Mouse (Mus musculus) embryo, embryonic 9.5 days (tissue): ENCODE data around the gene Rnaseh2a.

Source experiments
- DNase-seq: peaks from one replicate; pipeline ENCODE4 v3.0.0-alpha.2; 2017; ENCODE audit errors: extremely low spot score

Rnaseh2a gene

GRCm38 (mm10) chr8:84984294-84985048 is 14.9 kb upstream of the Rnaseh2a start:
- peak; percentile 42 for DNase-seq

GRCm38 (mm10) chr8:84982499-84983011 is 13.0 kb upstream of the Rnaseh2a start:
- DNase-seq, result no peak

- no peak for DNase-seq
Observed at GRCm38 (mm10) chr8:84981644-84982498, 12.3 kb upstream of the Rnaseh2a start.

- DNase-seq, result no peak
Observed at GRCm38 (mm10) chr8:84980622-84981358, 11.2 kb upstream of the Rnaseh2a start.

DNA sequence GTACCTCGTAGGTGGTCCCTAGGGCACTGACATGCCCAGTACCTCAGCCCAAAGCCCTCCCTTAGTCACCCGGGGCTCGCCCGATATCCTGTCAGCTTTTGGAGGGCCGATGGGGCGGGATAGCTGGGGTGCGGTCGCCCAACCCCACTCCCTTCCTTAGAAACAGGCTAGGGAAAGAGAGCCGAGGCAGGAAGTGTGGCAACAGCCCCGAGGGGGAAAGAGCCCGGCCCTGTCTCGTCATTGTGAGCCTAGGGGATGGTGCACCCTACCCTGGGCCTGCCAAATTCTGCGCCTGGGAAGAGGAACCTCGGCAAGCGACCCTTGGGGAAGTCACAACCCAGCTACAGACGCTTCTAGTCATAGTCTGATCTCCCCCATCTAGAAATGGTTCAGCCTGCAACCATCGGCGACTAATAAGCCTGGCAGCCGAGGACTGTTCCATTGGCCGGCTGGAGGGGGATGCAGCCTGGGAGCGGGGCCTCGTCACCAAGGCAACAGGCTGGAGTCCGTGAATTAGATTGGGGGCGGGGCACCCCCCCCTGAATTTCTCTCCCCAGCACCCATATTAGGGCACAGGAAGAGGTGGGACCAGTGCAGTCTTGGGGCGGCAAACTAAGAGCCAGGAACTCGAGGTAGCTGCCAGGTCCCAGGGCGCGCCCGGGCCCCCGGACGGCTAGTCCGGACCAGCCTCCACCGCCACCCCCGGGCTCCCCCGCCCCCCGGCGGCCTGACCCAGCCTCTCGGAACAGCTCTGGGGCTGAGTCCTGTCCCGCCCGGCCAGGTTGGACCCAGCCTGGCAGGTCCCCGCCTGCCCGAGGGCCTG is 10.2 kb upstream of the Rnaseh2a start:
- peak; percentile 88 for DNase-seq

DNA sequence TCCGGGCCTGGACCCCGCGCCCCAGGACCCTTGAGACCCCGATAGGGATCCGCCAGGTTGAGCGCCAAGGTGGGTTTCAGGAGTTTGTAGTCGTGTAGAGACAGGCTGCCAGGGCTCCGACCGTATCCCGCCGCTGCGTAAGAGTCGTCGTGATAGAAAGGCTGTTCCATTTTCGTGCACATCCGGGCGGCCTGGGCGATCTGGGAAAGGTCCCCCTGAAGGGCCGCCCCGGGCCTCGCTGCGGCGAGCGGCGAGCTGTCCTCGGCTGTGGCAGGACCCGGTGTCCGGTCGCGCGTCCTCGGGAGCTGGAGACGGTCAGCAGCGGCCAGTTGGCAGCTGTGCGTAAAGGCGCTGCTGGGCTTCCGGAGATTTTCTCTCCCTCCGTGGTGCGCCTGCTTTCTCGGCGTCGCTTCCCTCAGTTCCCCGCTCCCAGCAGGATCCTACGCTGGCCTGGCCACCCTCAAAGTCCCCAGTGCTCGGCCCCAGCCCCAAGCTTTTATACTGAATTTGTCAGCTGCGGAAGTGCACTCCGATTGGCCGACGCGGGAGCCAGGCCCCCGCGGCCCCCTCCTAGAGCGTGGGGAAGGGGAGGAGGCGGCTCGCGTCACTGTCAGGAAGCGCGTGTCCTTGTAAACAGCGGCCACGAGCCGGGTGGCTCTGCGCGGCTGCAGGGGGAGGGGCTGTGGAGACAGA is 8.8 kb upstream of the Rnaseh2a start, which contains the start of gene Junb:
Gene Junb (minus strand): TSS at position 471 of the 693 bp plus-strand sequence.
- DNase-seq, result peak; percentile 86

DNA sequence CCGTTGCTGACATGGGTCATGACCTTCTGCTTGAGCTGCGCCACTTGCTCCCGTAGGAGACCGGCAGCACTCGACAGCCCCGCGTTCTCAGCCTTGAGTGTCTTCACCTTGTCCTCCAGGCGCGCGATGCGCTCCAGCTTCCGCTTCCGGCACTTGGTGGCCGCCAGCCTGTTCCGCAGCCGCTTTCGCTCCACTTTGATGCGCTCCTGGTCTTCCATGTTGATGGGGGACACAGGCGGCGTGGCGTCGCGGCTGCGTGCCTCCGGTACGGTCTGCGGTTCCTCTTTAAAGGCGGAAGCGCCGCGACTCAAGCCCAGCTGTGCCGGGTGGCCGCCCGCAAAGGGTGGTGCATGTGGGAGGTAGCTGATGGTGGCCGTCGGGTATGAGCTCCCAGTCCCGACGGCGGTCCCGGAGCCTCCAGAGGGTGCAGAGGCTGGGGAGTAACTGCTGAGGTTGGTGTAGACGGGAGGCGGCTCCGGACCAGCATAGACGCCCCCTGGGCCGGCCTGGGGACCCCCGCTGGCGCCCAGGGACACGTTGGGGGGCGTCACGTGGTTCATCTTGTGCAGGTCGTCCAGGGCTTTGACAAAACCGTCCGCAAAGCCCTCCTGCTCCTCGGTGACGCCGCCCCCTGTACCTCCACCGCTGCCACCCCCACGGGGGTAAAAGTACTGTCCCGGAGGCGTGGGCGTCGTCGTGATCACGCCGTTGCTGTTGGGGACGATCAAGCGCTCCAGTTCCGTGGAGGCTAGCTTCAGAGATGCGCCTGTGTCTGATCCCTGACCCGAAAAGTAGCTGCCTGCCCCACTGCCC is 8.1 kb upstream of the Rnaseh2a start:
- peak; percentile 65 for DNase-seq

DNA sequence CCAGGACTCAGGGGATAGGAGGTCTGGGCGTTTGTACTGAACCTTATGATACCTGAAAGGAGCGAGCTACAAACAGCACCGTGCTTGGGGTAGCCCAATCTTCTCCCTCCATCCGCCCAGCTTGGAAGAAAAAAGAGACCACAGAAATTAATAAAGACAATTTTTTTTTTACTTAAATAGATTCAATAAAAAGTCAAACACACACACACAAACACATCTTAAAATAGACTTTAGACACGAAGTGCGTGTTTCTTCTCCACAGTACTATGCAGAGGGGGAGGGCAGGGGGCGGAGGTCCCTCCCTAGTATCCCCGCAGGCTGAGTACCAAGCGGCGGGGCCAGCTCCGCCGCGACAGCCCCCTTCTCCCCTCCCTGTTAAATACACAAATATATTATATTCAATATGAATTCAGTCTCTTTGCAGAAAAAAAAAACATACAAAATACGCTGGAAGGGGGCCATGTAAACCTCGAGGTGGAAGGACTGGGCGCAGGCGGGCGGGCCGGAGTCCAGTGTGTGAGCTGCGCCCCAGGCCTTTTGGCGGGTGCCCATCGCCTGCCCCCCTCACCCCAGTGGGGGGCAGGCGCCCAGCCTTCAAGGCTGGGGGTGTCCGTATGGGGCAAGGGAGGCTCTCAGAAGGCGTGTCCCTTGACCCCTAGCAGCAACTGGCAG is 7.3 kb upstream of the Rnaseh2a start:
- no peak for DNase-seq

- peak; percentile 96 for DNase-seq
Observed at GRCm38 (mm10) chr8:84976031-84976762, 6.6 kb upstream of the Rnaseh2a start.

DNA sequence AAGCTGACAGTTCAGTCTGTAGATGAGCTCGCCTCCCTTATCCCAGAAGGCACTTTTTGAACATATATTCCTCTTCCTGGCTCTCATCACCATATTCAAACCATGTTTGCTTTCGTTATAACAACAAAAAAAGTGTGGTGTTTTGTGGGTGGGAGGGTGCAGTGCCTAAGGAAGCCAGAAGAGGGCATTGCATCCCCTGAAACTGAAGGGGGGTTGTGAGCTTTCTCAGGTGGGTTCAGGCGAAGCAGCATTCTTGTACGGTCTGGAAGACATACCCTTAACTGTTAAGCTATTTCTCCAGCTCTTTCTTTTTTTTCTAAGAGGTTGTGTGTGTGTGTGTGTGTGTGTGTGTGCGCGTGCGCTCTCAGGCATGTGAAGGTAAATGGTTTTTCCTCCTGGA is 5.9 kb upstream of the Rnaseh2a start:
- peak; percentile 66 for DNase-seq

DNA sequence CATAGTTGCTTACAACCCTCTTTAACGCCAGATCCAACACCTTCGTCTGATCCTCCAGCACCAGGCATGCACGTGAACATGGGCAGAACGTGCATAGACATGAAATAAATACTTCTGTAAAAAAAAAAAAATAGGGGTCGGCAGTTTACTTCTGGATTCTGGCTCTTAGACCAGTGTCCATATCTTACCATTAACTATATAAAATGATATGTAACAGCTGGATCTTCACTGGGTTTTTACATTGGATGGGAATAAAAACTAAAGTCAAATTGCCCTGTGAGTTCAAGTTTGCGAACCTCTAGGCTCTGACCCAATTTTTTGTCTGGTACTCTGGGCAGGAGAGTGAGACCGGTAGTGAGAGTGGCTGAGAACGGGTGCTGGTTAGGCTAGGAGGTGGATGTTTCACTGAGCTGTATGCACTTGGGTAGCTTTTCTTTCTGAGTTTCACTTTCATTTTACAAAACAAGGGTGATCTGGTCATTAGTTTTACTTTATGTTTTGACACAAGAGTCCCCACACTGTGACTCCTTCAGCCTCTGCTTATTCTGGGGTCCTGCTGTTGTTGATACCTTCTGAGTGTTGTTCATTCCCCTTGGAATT is 5.1 kb upstream of the Rnaseh2a start:
- no peak for DNase-seq

DNA sequence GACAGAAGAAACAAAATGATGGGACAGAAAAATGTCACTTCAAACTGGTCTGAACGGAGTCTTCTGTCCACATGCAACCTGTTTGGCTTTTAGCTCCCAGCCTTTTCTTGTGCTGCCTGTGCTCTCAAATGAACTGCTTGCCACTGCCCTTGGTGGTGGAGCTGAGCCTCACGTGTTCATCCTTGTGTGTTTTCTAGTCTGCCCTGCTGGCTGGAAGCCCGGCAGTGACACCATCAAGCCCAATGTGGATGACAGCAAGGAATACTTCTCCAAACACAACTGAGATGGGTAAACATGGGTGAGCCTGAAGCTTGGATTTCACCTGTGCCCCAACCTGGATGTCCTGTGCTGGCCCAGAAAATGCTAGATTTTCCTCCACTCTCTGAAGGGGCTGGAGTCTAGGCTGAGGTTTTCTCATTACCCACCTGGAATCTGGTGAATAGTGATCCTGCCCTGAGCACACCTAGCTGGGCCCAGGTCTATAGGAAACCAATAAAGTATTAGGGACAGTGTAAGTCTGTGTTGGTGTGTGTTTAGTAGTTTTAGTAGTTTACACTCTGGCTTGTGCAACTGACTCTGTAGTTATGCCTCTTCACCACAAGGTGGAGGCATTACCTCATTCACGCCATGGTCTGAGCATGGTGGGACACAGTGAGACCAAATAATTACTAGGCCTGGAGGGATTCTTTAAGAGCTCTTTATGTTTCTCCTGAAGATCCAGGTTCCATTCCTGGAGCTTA is 4.4 kb upstream of the Rnaseh2a start:
- peak; percentile 60 for DNase-seq

DNA sequence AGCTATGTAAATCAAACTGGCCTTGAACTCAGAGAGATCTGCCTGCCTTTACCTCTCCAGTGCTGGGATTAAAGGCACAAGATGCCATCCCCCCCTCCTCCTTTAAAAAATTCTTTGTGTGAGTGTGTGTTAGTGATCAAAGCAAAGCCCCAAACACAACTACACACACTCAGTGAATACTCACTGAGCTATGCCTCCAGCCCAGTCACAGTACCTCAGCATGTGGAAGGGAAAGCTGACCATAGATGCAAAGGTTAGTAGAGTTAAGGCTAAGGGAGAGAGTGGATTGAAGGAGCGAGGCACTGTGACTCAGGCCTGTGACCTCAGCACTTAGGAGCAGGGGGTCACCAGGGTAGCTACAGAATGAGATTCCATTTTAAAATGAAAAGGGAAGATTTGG is 3.5 kb upstream of the Rnaseh2a start:
- DNase-seq, result no peak

GRCm38 (mm10) chr8:84970913-84971312 is 1.3 kb upstream of the Rnaseh2a start:
- DNase-seq, result no peak

- DNase-seq, result no peak
Observed at GRCm38 (mm10) chr8:84970135-84970790, 696 bp upstream of the Rnaseh2a start.

GRCm38 (mm10) chr8:84968650-84969049 is 917 bp downstream of the Rnaseh2a start:
- DNase-seq, result no peak
